Mouse (Mus musculus) lung, adult 2 months (tissue): ENCODE results near the gene Cabp4.

Experiments
- CTCF ChIP-seq: fragments of 200-500 bp; IDR thresholded peaks from 2 replicates; pipeline ENCODE4 v1.5.1; 2011; ENCODE audit warnings: mild to moderate bottlenecking, low read length, control low read depth; ENCODE audit not compliant: insufficient read depth
- POLR2A ChIP-seq: fragments of 200-500 bp; IDR thresholded peaks from 2 replicates; pipeline ENCODE4 v1.6.1; 2011; ENCODE audit warnings: low read depth, mild to moderate bottlenecking, control low read depth, low read length, borderline replicate concordance; ENCODE audit errors: extremely low read depth

DNA sequence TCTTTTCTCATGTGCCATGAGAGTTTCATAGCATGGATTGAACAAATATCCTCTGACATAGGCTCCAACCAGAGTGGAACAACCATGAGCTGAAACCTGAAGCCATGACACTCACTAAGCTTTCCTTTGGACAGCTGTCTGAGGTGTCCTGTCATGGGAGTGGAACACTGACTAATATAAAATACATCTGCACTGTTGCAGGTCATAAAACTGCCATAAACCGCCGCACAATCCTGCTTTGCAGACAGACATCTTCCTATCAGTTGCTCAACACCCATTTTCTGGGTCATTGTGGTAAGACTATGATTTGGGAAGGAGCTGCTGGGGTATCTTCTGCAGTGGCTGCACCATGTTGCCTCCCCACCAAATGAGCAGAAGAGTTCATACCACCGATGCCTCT is 51.1 kb downstream of the Cabp4 start:
- no peak for TF ChIP-seq POLR2A
- no peak for TF ChIP-seq CTCF
